Mouse (Mus musculus): ENCODE measurements at regions not wholly inside any gene's neighbourhood (a gene's known extent, or its start where the extent isn't known, plus 50 kb on each side); places are given as distances from the start of the nearest gene placed in this dataset.

DNA sequence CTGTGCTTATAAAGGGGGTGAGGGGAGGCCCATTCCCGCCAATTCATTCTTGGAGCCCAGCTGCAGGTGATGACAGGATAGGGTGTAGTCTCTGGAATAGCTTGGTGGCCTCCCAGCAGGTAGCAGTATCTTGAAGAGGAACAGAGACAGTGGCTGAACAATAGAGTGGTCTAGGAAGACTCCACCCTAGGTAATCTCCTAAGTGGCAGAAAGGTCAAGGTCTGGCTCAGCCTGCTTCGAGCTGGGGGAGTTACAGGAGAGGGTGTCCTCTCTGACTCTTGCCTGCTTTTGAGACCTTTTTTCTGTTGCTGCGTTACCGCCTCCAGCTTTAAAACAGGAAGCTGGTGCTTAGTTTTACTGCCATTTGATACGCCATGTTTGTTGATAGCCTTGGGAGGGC is 143.7 kb downstream of the Otol1 start:
- no peaks in the 10 kb centered on the region for H3K27me3 ChIP-seq (ENCODE audit: control insufficient read depth, insufficient read depth, insufficient read length)
- no peak for TF ChIP-seq TCF12 (IDR thresholded peaks at IDR 0.05; ENCODE audit: insufficient read depth, poor library complexity, severe bottlenecking)
- no peak for TF ChIP-seq E2F4 (IDR thresholded peaks at IDR 0.05; ENCODE audit: insufficient read depth)
- no peak for TF ChIP-seq USF1 (IDR thresholded peaks at IDR 0.05; ENCODE audit: low read depth)
- TF ChIP-seq POLR2AphosphoS2 (IDR thresholded peaks at IDR 0.05; ENCODE audit: insufficient read length, low read depth), result no peak
- TF ChIP-seq CEBPB (IDR thresholded peaks at IDR 0.05; ENCODE audit: insufficient read depth, poor library complexity, severe bottlenecking), result no peak
- TF ChIP-seq REST (IDR thresholded peaks at IDR 0.05; ENCODE audit: insufficient read depth, insufficient read length), result no peak
- TF ChIP-seq MAX (IDR thresholded peaks at IDR 0.05; ENCODE audit: low read depth), result no peak
- no peak for TF ChIP-seq MYOG (IDR thresholded peaks at IDR 0.05; ENCODE audit: control insufficient read depth in 1 of 3, insufficient read depth in 1 of 3, insufficient read length in 2 of 3, low read depth in 2 of 3)
- TF ChIP-seq MYOD1 (IDR thresholded peaks at IDR 0.05; ENCODE audit: control insufficient read depth in 1 of 3, insufficient read length in 2 of 3, low read depth in 2 of 3), result no peak
- TF ChIP-seq TCF3 (IDR thresholded peaks at IDR 0.05; ENCODE audit: insufficient read length, low read depth), result no peak
- TF ChIP-seq POLR2A (IDR thresholded peaks at IDR 0.05; ENCODE audit: insufficient read length, low read depth), result no peak
- no peak for TF ChIP-seq SRF (IDR thresholded peaks at IDR 0.05; ENCODE audit: control insufficient read depth, insufficient read length, low read depth)

DNA sequence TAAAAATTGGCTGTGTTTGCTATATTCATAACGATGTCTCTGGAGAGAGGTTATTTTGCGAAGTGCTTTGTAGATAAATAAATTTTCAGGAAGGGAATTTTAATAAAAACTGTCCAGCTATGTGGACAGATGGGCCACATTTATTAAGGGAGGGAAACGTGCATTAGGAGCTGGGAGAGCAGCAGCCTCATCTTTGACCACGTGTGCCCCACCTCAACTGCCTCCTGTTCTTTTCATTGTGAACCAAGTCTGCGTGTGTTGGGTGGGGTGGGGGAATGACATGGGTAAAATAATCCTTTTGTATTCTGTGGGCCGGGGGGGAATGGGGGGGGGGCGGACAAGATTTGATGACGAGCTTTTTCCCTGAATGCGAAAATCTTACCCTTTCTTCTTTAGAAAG is 152.6 kb downstream of the Otol1 start:
- no peaks in the 10 kb centered on the region for H3K36me3 ChIP-seq (ENCODE audit: control insufficient read depth, insufficient read depth)
- no peaks in the 10 kb centered on the region for H3K27me3 ChIP-seq (ENCODE audit: control insufficient read depth, insufficient read depth, insufficient read length)
- no peak overlapping the region for H3ac ChIP-seq (ENCODE audit: control insufficient read depth, insufficient read length)
- no peak overlapping the region for H3K4me2 ChIP-seq (ENCODE audit: low read depth)
- H3K79me2 ChIP-seq (ENCODE audit: control insufficient read depth, insufficient read depth), result no peaks in the 10 kb centered on the region
- no peak for TF ChIP-seq SRF (IDR thresholded peaks at IDR 0.05; ENCODE audit: control insufficient read depth, insufficient read length, low read depth)
- no peak for TF ChIP-seq POLR2AphosphoS2 (IDR thresholded peaks at IDR 0.05; ENCODE audit: insufficient read length, low read depth)
- TF ChIP-seq MAX (IDR thresholded peaks at IDR 0.05; ENCODE audit: low read depth), result no peak
- TF ChIP-seq REST (IDR thresholded peaks at IDR 0.05; ENCODE audit: insufficient read depth, insufficient read length), result no peak
- TF ChIP-seq TCF12 (IDR thresholded peaks at IDR 0.05; ENCODE audit: insufficient read depth, poor library complexity, severe bottlenecking), result no peak
- TF ChIP-seq CEBPB (IDR thresholded peaks at IDR 0.05; ENCODE audit: insufficient read depth, poor library complexity, severe bottlenecking), result no peak
- TF ChIP-seq MYOG (IDR thresholded peaks at IDR 0.05; ENCODE audit: control insufficient read depth in 1 of 3, insufficient read depth in 1 of 3, insufficient read length in 2 of 3, low read depth in 2 of 3), result no peak
- no peak for TF ChIP-seq MYOD1 (IDR thresholded peaks at IDR 0.05; ENCODE audit: control insufficient read depth in 1 of 3, insufficient read length in 2 of 3, low read depth in 2 of 3)
- no peak for TF ChIP-seq E2F4 (IDR thresholded peaks at IDR 0.05; ENCODE audit: insufficient read depth)
- TF ChIP-seq POLR2A (IDR thresholded peaks at IDR 0.05; ENCODE audit: insufficient read length, low read depth), result no peak
- TF ChIP-seq TCF3 (IDR thresholded peaks at IDR 0.05; ENCODE audit: insufficient read length, low read depth), result no peak
- H3K4me3 ChIP-seq, result no peak overlapping the region

More for the DNA sequence above, 143.7 kb downstream of the Otol1 start:
- Histone ChIP-seq H3K79me2 (ENCODE audit: control insufficient read depth, insufficient read depth) (no peaks in the 10 kb centered on the region), H3ac (ENCODE audit: control insufficient read depth, insufficient read length) (no peak overlapping the region), H3K4me3 (no peak overlapping the region), H3K4me2 (ENCODE audit: low read depth) (no peak overlapping the region), H3K36me3 (ENCODE audit: control insufficient read depth, insufficient read depth) (no peaks in the 10 kb centered on the region)

DNA sequence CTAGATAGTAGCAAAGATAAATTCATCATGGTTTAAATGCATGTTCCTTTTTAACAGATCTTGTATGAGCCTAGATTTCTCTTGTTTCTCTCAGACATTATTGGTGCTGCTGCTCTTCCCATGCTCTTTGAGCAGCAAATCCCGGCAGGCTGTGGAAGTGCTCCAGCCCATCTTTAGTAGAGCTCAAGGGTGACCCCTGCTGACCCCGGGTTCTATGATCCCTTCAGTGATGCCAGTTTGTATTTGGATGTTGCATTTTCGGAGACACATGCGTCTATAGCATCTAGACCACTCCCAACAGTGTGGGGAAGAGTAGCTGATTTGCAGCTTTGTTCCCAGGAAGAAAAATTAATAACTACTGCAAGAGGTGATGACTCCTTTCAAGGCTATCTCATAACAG is 164.3 kb downstream of the Otol1 start:
- Histone ChIP-seq H3K4me2 (ENCODE audit: low read depth) (no peak overlapping the region), H3K36me3 (ENCODE audit: control insufficient read depth, insufficient read depth) (no peaks in the 10 kb centered on the region), H3K79me2 (ENCODE audit: control insufficient read depth, insufficient read depth) (no peaks in the 10 kb centered on the region), H3ac (ENCODE audit: control insufficient read depth, insufficient read length) (no peak overlapping the region), H3K27me3 (ENCODE audit: control insufficient read depth, insufficient read depth, insufficient read length) (no peaks in the 10 kb centered on the region), H3K4me3 (no peak overlapping the region)
- no peak for TF ChIP-seq MYOD1 (IDR thresholded peaks at IDR 0.05; ENCODE audit: control insufficient read depth in 1 of 3, insufficient read length in 2 of 3, low read depth in 2 of 3)
- TF ChIP-seq TCF12 (IDR thresholded peaks at IDR 0.05; ENCODE audit: insufficient read depth, poor library complexity, severe bottlenecking), result no peak
- no peak for TF ChIP-seq POLR2A (IDR thresholded peaks at IDR 0.05; ENCODE audit: insufficient read length, low read depth)
- TF ChIP-seq MAX (IDR thresholded peaks at IDR 0.05; ENCODE audit: low read depth), result no peak
- no peak for TF ChIP-seq POLR2AphosphoS2 (IDR thresholded peaks at IDR 0.05; ENCODE audit: insufficient read length, low read depth)

DNA sequence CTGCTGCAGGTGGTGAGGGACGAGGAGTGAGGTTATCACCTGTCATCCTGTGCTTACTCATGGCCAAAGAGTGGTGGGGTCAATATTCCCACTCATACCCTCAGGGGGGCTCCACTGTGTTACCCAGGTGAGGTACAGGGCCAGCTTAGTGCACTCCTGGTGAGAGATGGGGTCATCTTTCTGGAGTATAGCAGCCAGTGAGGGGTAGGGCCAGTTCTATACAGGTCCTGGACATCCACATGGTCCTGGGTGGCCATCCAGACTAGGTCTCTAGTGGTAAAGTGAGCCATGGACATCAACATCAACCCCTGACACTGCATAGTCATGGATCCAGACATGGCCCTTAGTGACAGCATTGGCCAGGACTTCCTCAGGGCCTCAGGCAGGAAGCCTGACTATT is 169.0 kb downstream of the Otol1 start:
- H3K79me2 ChIP-seq (ENCODE audit: control insufficient read depth, insufficient read depth), result no peaks in the 10 kb centered on the region
- TF ChIP-seq TCF3 (IDR thresholded peaks at IDR 0.05; ENCODE audit: insufficient read length, low read depth), result no peak
- no peak for TF ChIP-seq SRF (IDR thresholded peaks at IDR 0.05; ENCODE audit: control insufficient read depth, insufficient read length, low read depth)
- TF ChIP-seq TCF12 (IDR thresholded peaks at IDR 0.05; ENCODE audit: insufficient read depth, poor library complexity, severe bottlenecking), result no peak
- no peak for TF ChIP-seq MYOG (IDR thresholded peaks at IDR 0.05; ENCODE audit: control insufficient read depth in 1 of 3, insufficient read depth in 1 of 3, insufficient read length in 2 of 3, low read depth in 2 of 3)
- no peak for TF ChIP-seq MYOD1 (IDR thresholded peaks at IDR 0.05; ENCODE audit: control insufficient read depth in 1 of 3, insufficient read length in 2 of 3, low read depth in 2 of 3)
- no peak for TF ChIP-seq REST (IDR thresholded peaks at IDR 0.05; ENCODE audit: insufficient read depth, insufficient read length)
- TF ChIP-seq MAX (IDR thresholded peaks at IDR 0.05; ENCODE audit: low read depth), result no peak
- no peak for TF ChIP-seq POLR2A (IDR thresholded peaks at IDR 0.05; ENCODE audit: insufficient read length, low read depth)
- no peak for TF ChIP-seq USF1 (IDR thresholded peaks at IDR 0.05; ENCODE audit: low read depth)
- no peak for TF ChIP-seq CEBPB (IDR thresholded peaks at IDR 0.05; ENCODE audit: insufficient read depth, poor library complexity, severe bottlenecking)
- no peak for TF ChIP-seq E2F4 (IDR thresholded peaks at IDR 0.05; ENCODE audit: insufficient read depth)
- TF ChIP-seq POLR2AphosphoS2 (IDR thresholded peaks at IDR 0.05; ENCODE audit: insufficient read length, low read depth), result no peak
- no peaks in the 10 kb centered on the region for H3K27me3 ChIP-seq (ENCODE audit: control insufficient read depth, insufficient read depth, insufficient read length)
- H3ac ChIP-seq (ENCODE audit: control insufficient read depth, insufficient read length), result no peak overlapping the region
- no peak overlapping the region for H3K4me3 ChIP-seq
- H3K36me3 ChIP-seq (ENCODE audit: control insufficient read depth, insufficient read depth), result no peaks in the 10 kb centered on the region
- no peak overlapping the region for H3K4me2 ChIP-seq (ENCODE audit: low read depth)

DNA sequence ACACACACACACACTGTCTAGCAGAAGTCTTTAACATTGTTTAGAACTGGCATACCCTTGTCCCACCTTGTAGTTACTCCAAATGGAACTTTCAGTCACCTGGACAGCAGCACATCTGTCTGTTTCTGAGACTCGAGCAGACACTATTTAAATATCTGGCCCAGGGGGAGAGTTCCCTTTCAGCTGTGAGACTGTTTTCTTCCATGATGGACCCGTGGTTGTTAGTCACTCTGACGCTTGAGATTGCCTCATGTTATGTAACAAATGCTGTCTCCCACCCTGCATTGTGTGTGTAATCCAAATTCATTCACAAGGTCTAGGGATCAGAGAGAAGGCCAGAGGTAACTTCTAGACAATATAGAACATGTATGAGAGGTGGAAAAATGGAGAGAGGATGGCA is 174.2 kb downstream of the Otol1 start:
- Histone ChIP-seq H3K4me3 (no peak overlapping the region), H3K79me2 (ENCODE audit: control insufficient read depth, insufficient read depth) (no peaks in the 10 kb centered on the region), H3ac (ENCODE audit: control insufficient read depth, insufficient read length) (no peak overlapping the region), H3K27me3 (ENCODE audit: control insufficient read depth, insufficient read depth, insufficient read length) (no peaks in the 10 kb centered on the region), H3K4me2 (ENCODE audit: low read depth) (no peak overlapping the region), H3K36me3 (ENCODE audit: control insufficient read depth, insufficient read depth) (no peaks in the 10 kb centered on the region)
- TF ChIP-seq TCF12 (IDR thresholded peaks at IDR 0.05; ENCODE audit: insufficient read depth, poor library complexity, severe bottlenecking) (no peak), TCF3 (IDR thresholded peaks at IDR 0.05; ENCODE audit: insufficient read length, low read depth) (no peak), REST (IDR thresholded peaks at IDR 0.05; ENCODE audit: insufficient read depth, insufficient read length) (no peak), MYOG (IDR thresholded peaks at IDR 0.05; ENCODE audit: control insufficient read depth in 1 of 3, insufficient read depth in 1 of 3, insufficient read length in 2 of 3, low read depth in 2 of 3) (no peak), POLR2A (IDR thresholded peaks at IDR 0.05; ENCODE audit: insufficient read length, low read depth) (no peak), USF1 (IDR thresholded peaks at IDR 0.05; ENCODE audit: low read depth) (no peak)

All from myocyte (in vitro differentiated cells).